Mouse (Mus musculus) Patski (cell line): Measurements from ENCODE around the gene Tigd3. TPM values are rescaled to one million over a fixed set of nuclear protein-coding genes. Genes with fewer than 3 reads are reported as not detected.

ENCODE experiments used
- ATAC-seq: fragments of 100-300 bp; one replicate; pipeline ENCODE4 v1.8.0; 2021
- CTCF ChIA-PET: fragments of 350-600 bp; sonication (Branson Sonifier 250); formaldehyde crosslinking; loops from one replicate; lab custom pipeline; 2022; ENCODE audit warnings: inconsistent platforms; lab: Charles Lee
- POLR2A ChIA-PET: fragments of 350-600 bp; sonication (Branson Sonifier 250); formaldehyde crosslinking; loops from one replicate; lab custom pipeline; 2022; ENCODE audit warnings: antibody characterized with exemption, inconsistent platforms; lab: Charles Lee
- DNase-seq: peaks from one replicate; pipeline ENCODE4 v3.0.0-alpha.2; 2011; ENCODE audit warnings: low read depth, low spot score
- H3K27me3 ChIP-seq: fragments of 371-371 bp; one replicate; pipeline ENCODE4 v1.5.1; 2021
- CTCF ChIP-seq: fragments of 100-300 bp; IDR thresholded peaks from one replicate; pipeline ENCODE4 v1.5.1; 2021
- in situ Hi-C: fragments of 300-500 bp; cut with MboI; formaldehyde crosslinking; loops from 3 replicates; pipeline ENCODE4 v1.11.1; 2018; ENCODE audit warnings: low pct_unique_long_range_greater_than_20kb, mixed read lengths
- polyA plus RNA-seq: library from polyadenylated mRNA; unstranded; gene quantifications from one replicate; pipeline ENCODE4 v1.2.3, GENCODE M21; 2021

Tigd3 gene
- polyA plus RNA-seq, 1 experiment from 2014 or later: 1.2 TPM

DNA sequence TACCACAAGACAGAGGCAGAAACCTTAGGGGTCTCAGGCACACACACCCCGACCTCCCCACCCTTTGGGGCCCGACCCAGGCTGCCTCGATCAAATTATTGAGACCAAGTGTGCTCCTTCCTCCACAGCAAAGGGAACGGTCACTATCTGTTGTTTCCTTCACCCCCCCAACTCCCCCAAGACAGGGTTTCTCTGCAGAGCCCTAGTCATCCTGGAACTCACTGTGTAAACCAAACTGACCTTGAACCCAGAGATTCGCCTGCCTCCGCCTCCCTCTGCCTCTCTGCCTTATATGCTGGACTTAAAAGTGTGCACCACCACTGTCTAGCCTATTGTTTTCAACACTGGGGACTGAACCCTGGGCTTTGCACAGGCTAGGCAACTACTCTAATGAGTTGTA lies 22.3 kb downstream of the Tigd3 start:
- ATAC-seq (no peak), DNase-seq (no peak)
- no peaks in the 10 kb centered on the region for H3K27me3 ChIP-seq
- POLR2A ChIA-PET: no interaction called here
- CTCF ChIA-PET: no interaction called here
- TF ChIP-seq CTCF: no peak
- in situ Hi-C loops: no loop called here

DNA sequence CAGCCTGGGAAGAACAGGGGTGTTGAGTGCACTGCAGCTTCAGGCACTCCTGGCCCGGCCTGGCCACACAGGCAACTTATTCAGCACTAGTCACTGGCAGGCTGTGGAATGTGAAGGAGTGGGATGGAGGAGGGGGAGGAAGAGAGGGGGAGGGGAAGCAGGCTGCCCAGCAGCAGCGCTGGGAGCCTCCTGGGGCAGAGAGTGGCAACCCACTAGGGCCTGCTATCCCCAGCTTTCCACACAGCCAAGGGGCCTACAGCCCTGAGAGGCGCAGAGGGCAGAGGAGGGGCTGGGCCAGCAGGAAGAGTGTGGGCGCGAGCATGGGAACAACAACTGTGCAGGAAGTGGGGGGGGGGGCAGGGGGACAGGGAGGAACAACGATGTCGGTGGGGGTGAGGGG lies 22.7 kb downstream of the Tigd3 start:
- no peak for TF ChIP-seq CTCF
- POLR2A ChIA-PET: no interaction called here
- CTCF ChIA-PET: interaction anchor here (0.6 to 1.0 kb wide), 2 partner anchors 16 to 84 kb away, joined by 3 to 4 read pairs; no protein-coding TSS in a partner anchor
- DNase-seq (no peak), ATAC-seq (no peak)
- in situ Hi-C loops: no loop called here
- H3K27me3 ChIP-seq: no peaks in the 10 kb centered on the region

DNA sequence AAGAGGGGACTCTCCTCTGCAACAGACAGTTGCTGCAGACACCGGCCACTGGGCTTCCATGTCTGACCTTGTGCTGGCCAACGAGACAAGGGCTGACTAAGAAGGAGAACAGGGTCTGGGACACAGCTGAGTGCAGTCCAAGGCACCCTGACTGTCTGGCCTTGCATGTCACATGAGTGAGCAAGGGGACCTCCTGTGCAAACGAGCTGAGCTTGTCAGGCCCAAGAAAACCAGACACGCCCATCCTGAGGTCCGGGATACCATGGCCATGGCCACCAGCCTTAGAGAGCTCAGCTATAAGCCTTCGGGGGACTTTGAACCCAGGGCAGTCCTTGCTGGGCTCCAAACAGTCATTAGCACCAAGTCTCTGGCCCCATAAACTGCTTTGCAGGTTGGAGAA lies 25.9 kb downstream of the Tigd3 start:
- ATAC-seq: no peak
- in situ Hi-C loops: no loop called here
- no peak for DNase-seq
- CTCF ChIA-PET: interaction anchor here (3.7 kb wide), 1 partner anchor 81 kb away, joined by 16 read pairs; no protein-coding TSS in a partner anchor
- TF ChIP-seq CTCF: no peak
- POLR2A ChIA-PET: no interaction called here
- H3K27me3 ChIP-seq: no peaks in the 10 kb centered on the region

DNA sequence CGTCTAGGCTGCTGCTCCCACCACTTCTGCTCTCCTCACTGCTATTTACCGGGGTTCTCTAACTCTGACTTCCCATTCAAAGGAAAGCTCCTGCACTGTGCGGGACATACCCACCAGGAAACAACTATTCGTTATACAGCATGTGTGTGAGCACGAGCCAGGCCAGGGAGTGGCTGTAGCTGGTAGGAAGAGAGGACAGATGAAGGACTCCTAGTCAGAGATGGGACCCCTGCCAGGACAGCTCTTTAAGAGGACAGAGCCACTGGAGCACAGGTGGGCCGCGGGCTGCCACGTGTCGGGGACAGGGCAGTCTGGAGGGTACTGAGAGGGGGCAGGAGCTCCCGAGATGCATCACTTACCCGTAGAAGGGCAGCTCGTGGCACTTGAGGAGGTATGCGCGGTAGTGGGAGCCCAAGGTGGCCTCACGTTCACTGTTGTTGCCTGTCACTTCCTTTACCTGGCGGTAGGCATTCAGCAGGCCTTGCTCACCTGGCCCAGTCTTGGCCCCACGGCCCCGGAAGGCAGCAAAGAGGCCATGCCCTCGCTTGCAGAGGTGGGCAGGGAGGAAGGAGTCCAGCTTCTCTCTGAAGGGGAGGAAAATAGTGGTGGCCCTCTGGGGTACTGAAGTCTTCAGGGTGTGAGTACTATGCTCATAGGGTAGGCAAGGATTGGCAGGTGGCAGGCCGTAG lies 29.1 kb downstream of the Tigd3 start:
- H3K27me3 ChIP-seq: no peaks in the 10 kb centered on the region
- no peak for ATAC-seq
- TF ChIP-seq CTCF: no peak
- in situ Hi-C loops: no loop called here
- DNase-seq: no peak
- POLR2A ChIA-PET: interaction anchor here (0.6 to 1.3 kb wide), 2 partner anchors 11 to 17 kb away, joined by 3 read pairs; no protein-coding TSS in a partner anchor
- CTCF ChIA-PET: interaction anchor here (2.3 to 3.0 kb wide), 2 partner anchors 15 to 78 kb away, joined by 8 to 10 read pairs; no protein-coding TSS in a partner anchor

DNA sequence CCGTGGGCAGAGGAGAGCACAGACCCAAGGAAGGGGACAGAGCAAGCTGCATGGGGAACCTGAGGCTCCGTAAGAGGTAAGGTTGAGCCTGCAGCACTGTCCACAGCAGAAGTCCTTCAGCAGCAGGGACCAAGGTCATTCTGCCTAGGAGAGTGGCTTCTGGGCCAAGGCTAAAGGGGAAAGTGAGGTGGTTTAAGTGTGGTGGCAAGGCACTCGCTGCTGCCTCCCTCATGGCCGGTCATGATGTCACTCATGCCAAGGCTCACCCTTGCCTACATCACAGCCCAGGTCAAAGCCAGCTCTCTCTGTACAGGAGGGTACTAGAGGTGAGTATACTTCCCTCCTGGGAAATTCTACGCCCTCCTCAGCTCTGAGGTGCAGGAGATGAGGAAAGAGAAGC lies 30.2 kb downstream of the Tigd3 start:
- CTCF ChIA-PET: interaction anchor here (1.5 to 3.0 kb wide), 3 partner anchors 14 to 77 kb away, joined by 3 to 10 read pairs (median 8); no protein-coding TSS in a partner anchor
- no peak for ATAC-seq
- no peak for DNase-seq
- TF ChIP-seq CTCF: no peak
- no peaks in the 10 kb centered on the region for H3K27me3 ChIP-seq
- POLR2A ChIA-PET: interaction anchor here (1.0 to 1.6 kb wide), 2 partner anchors 12 to 21 kb away, joined by 4 read pairs; no protein-coding TSS in a partner anchor
- in situ Hi-C loops: no loop called here

DNA sequence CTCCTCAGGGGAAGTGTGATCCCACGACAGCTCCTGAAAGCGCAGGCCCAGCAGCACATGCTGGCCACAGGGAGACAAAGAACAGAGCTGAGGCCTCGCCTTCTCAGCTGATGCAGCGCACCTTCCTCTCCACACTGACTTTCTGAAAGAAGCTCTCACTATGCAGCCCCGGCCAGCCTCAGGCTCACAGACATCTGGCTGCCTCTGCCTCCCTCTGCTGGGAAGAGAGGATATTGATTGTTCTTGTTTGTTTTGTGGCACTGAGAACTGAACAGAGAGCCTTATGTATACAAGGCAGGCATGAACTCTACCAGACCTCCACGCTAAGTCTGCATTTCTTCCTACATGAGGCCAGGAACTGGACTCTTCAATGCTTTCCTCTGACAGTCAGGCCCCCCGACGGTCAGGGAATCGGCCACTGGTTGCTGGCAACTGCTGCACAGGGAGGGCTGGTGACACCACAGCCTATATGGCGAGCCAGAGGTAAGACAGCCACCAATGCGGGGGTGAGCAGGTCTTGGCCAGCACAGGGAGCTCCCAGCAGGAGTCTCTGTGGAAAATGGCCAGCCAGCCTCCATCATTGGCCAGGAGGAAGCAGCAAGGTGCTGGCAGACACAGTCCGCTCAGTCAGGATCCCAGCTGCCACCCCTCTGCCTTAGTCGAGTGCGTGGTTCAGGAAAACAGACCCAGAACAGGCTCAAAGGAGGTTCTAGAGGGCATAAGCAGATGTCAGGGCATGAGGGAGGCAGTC lies 31.4 kb downstream of the Tigd3 start:
- in situ Hi-C loops: no loop called here
- DNase-seq: no peak
- CTCF ChIA-PET: interaction anchor here (1.0 to 3.0 kb wide), 3 partner anchors 10 to 24 kb away, joined by 3 to 10 read pairs (median 3); no protein-coding TSS in a partner anchor
- TF ChIP-seq CTCF: no peak
- POLR2A ChIA-PET: interaction anchor here (1.0 to 1.6 kb wide), 2 partner anchors 11 to 19 kb away, joined by 4 read pairs; no protein-coding TSS in a partner anchor
- no peak for ATAC-seq
- H3K27me3 ChIP-seq: no peaks in the 10 kb centered on the region

DNA sequence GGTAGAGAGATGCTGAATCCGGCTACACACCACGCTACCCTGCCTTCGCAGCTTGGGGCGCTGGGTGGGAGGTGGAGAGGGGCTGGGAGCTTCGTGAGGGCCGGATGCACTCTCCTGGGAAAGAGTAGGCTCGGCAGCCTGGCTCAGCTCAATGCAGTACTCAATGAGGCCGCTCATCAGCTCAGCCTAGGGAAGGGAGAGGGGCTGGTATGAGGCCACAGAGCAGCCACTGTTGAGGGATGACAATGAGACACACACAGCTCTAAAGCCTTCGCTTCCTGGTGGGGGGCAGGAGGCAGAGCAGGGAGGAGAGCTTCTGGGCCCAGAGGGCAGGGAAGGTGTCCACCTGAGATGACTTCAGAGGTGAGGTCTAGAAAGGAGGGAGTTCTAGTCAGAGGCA lies 37.3 kb downstream of the Tigd3 start:
- CTCF ChIA-PET: interaction anchor here (14.2 kb wide), 1 partner anchor 69 kb away, joined by 120 read pairs; no protein-coding TSS in a partner anchor
- no peak for DNase-seq
- POLR2A ChIA-PET: interaction anchor here (0.7 to 2.5 kb wide), 4 partner anchors 55 to 68 kb away, joined by 3 to 8 read pairs (median 4); no protein-coding TSS in a partner anchor
- no peak for TF ChIP-seq CTCF
- in situ Hi-C loops: no loop called here
- no peaks in the 10 kb centered on the region for H3K27me3 ChIP-seq
- no peak for ATAC-seq

DNA sequence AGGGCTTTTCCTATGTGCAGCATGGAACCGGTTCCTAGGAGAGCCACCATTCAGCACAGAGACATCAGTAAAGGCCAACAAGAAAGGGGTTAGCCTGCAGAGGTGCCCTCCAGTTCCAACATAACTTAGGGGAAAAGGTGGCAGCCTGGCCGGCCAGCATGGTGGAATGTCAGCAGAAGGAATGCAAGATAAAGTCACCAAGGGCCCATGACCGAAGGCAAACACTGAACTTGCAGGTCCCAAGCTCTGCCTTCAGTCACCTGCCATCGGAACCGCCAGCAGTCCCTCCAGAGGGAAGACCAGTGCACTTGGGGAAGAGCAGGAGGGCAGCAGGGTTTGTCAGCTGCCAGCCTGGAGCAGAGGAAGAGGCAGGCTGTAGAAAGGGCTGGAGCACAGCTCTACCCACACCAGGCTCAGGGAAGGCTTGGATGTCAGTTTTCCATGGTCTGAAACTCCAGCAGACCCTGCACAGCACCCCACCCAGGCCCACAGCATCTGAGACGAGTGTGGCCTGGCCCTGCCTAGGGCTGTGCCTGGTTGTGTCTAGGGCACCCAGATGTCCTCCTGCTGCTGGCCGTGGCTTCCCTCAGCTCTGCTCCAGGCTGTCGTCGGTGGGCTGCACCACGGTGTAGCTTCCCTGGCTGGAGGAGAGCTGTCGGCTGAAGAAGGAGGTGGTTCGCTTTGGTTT lies 41.8 kb downstream of the Tigd3 start:
- no peaks in the 10 kb centered on the region for H3K27me3 ChIP-seq
- ChIA-PET CTCF (interaction anchor here (0.9 to 14.2 kb wide), 10 partner anchors 10 to 215 kb away, joined by 3 to 120 read pairs (median 6); partner anchors contain the start of genes Frmd8 and Slc25a45), POLR2A (interaction anchor here (0.9 to 34.3 kb wide), 5 partner anchors 9 to 56 kb away, joined by 3 to 1065 read pairs (median 4); no protein-coding TSS in a partner anchor)
- in situ Hi-C loops: no loop called here
- TF ChIP-seq CTCF: no peak
- DNase-seq (no peak), ATAC-seq (no peak)

DNA sequence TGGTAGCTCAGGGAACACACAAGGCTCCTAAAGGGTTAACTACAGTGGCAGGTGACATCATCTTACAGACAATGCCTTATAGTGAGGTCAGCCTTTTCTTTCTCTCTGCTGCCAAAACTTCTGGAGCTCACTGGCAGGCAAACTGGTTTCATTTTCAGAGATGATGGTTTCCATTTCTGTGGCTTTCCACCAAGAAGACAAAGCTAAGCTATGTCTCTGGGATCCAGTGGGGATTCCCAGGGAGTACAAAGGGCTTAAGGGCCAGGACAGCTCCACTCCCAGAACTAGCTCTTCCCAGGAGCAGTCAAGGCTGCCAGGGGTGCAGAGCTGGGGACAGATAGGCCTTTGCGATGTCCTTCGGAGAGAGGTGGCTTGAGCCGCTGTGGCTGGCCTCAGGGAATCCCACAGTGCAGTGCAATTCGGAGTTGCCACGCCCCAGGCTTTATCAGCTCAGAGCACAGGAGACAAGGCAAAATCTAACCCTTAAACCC lies 42.4 kb downstream of the Tigd3 start:
- in situ Hi-C loops: no loop called here
- CTCF ChIA-PET: interaction anchor here (0.9 to 14.2 kb wide), 15 partner anchors 10 to 64 kb away, joined by 3 to 120 read pairs (median 6); partner anchors contain the start of genes Frmd8 and Slc25a45
- DNase-seq (no peak), ATAC-seq (no peak)
- no peaks in the 10 kb centered on the region for H3K27me3 ChIP-seq
- POLR2A ChIA-PET: interaction anchor here (0.9 to 34.3 kb wide), 8 partner anchors 8 to 64 kb away, joined by 3 to 1065 read pairs (median 4); no protein-coding TSS in a partner anchor
- no peak for TF ChIP-seq CTCF
